Mouse (Mus musculus) cerebellum, adult 2 months (tissue): ENCODE results near the gene Slc52a3.

Experiments used
- CTCF ChIP-seq: fragments of 200-500 bp; IDR thresholded peaks from 2 replicates; pipeline ENCODE4 v1.5.1; 2011; ENCODE audit warnings: low read depth, mild to moderate bottlenecking, control low read depth, low read length, moderate library complexity, borderline replicate concordance; ENCODE audit not compliant: insufficient read depth
- POLR2A ChIP-seq: fragments of 200-500 bp; IDR thresholded peaks from 2 replicates; pipeline ENCODE4 v1.6.1; 2011; ENCODE audit warnings: low read length, control low read depth, borderline replicate concordance; ENCODE audit not compliant: insufficient read depth

- TF ChIP-seq CTCF (no peak), POLR2A (no peak)
Observed at GRCm38 (mm10) chr2:151982476-151982875, 13.8 kb upstream of the Slc52a3 start.
